Mouse (Mus musculus) mammary gland, adult 2 months (tissue): ENCODE measurements around the gene Cma2. TPM values are rescaled to one million over a fixed set of nuclear protein-coding genes. Genes with fewer than 3 reads are reported as not detected.

Experiments used
- polyA plus RNA-seq: library from polyadenylated mRNA; depleted of rRNA; stranded (reverse); fragments of >200 nt; gene quantifications from 2 replicates; pipeline ENCODE4 v1.2.3, GENCODE M21; 2012; ENCODE audit warnings: low replicate concordance; rRNA removed

Cma2 gene
- not detected in 2 replicates for polyA plus RNA-seq

DNA sequence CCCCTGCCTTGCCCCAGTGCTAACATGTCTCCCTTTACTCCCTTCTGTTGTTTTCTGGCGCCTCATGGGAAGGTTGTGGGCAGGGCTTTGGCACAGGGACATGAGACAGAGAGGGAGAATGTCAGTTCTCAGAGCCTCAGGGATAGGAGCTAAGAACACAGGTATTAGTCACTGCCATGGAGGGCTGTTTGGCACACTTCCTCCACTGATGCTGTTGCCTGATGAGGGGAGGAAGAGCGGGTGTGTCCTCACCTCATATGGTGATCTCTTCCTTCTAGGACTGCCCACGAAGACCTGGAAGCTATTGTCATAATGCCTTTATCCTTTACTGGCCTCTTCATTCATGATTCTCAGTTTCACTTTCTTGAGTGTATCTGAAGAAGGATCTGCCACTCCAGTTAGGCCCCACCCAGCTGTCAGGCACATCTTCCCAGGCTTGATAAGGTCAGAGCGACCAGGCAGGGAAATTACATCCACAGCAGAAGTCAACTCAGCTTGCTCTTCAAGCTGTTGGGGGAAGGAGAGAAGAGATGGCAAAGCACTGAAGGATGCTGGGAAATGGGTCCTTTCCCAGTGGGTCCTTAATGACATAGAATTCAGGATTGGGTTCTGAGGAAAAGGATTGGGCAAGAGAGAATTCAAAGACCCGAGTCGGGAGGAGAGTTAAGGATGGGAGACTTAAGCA is at the start of gene Cma2:
Cma2 (plus strand) TSS at position 635 of the 685 bp plus-strand sequence.

DNA sequence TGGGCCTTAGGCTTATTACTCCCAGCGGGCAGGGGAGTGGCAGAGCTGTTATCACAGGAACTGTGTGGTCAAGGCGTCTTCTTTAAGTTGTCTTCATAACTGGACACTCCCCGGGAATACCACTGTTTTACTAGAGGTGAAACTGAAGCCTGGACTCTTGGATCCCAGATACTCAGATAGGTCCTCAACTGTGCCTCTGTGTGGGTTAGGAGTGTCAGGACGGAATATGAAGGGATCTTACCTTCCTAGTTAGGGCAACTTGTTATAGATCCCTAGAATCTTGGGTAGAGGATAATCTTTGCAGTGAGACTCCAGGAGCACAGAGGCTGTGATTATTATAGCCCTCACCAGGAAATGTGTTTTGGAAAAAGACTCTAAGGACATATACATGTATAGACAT is 6.2 kb upstream of the Cma2 start, which contains the start of gene Cma1:
Cma1 (minus strand) TSS at position 101 of the 400 bp plus-strand sequence.

DNA sequence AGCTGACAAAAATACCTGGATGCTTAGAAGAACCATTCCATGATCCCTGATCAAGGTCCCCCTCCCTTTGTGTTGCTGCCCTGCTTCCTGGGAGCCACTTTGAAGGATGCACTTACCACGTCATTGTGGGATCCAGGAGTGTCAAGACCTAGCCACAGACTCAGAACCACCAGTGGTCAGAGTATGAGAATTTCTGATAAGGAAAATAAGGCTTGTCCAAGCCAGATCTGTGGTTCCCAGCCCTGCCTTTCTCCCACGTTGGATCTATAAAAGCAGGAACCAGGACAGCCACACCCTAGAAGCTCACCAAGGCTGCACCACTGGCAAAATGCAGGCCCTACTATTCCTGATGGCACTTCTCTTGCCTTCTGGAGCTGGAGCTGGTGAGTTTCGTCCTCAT is 66.9 kb downstream of the Cma2 start, which contains the start of gene Mcpt1:
Mcpt1 (plus strand) TSS at position 301 of the 400 bp plus-strand sequence.

Other genes starting within 250 kb of the Cma2 start
- gene Tgm1, start 237.1 kb upstream of the Cma2 start, polyA plus RNA-seq: 8.3 and 10.6 TPM in 2 replicates
- gene Rabggta, start 228.7 kb upstream of the Cma2 start, polyA plus RNA-seq: 51.2 and 52.9 TPM in 2 replicates
- gene Dhrs1, start 205.3 kb upstream of the Cma2 start, polyA plus RNA-seq: 75.4 and 104 TPM in 2 replicates
- 16.8 and 28.9 TPM in 2 replicates for gene Nop9, start 205.3 kb upstream of the Cma2 start, polyA plus RNA-seq
- gene Cideb, start 192.5 kb upstream of the Cma2 start, polyA plus RNA-seq: 2.9 and 3.4 TPM in 2 replicates
- 0.29 and 0.34 TPM in 2 replicates for gene Ltb4r2, start 189.6 kb upstream of the Cma2 start, polyA plus RNA-seq
- 5.1 and 7.6 TPM in 2 replicates for gene Ltb4r1, start 185.0 kb upstream of the Cma2 start, polyA plus RNA-seq
- gene Adcy4, start 166.9 kb upstream of the Cma2 start, polyA plus RNA-seq: 41.0 and 55.8 TPM in 2 replicates
- 21.9 and 26.5 TPM in 2 replicates for gene Ripk3, start 162.1 kb upstream of the Cma2 start, polyA plus RNA-seq
- gene Nfatc4, start 127.8 kb upstream of the Cma2 start, polyA plus RNA-seq: 28.1 and 37.1 TPM in 2 replicates
- gene Nynrin, start 97.0 kb upstream of the Cma2 start, polyA plus RNA-seq: 6.3 and 6.5 TPM in 2 replicates
- gene Cbln3, start 66.6 kb upstream of the Cma2 start, polyA plus RNA-seq: 0.26 and 0.33 TPM in 2 replicates
- gene Khnyn, start 66.0 kb upstream of the Cma2 start, polyA plus RNA-seq: 24.4 and 25.2 TPM in 2 replicates
- 48.0 and 73.6 TPM in 2 replicates for gene Sdr39u1, start 50.7 kb upstream of the Cma2 start, polyA plus RNA-seq
- 17.9 and 42.7 TPM in 2 replicates for gene Cma1, start 6.3 kb upstream of the Cma2 start, polyA plus RNA-seq
- 0.11 TPM in 1 of 2 replicates, not detected in the other for gene Mcpt1, start 67.0 kb downstream of the Cma2 start, polyA plus RNA-seq
- not detected in 2 replicates for gene Mcpt9, start 79.5 kb downstream of the Cma2 start, polyA plus RNA-seq
- not detected in 2 replicates for gene Mcpt2, start 91.1 kb downstream of the Cma2 start, polyA plus RNA-seq
- 25.7 and 57.6 TPM in 2 replicates for gene Mcpt4, start 111.3 kb downstream of the Cma2 start, polyA plus RNA-seq
- gene Mcpt8, start 134.3 kb downstream of the Cma2 start, polyA plus RNA-seq: not detected in 2 replicates
- gene Ctsg, start 151.6 kb downstream of the Cma2 start, polyA plus RNA-seq: 0.20 and 0.32 TPM in 2 replicates
- gene Gzme, start 169.6 kb downstream of the Cma2 start, polyA plus RNA-seq: not detected in 2 replicates
- gene Gzmd, start 181.6 kb downstream of the Cma2 start, polyA plus RNA-seq: not detected in 2 replicates
- gene Gzmg, start 208.6 kb downstream of the Cma2 start, polyA plus RNA-seq: not detected in 2 replicates
- not detected in 2 replicates for gene Gzmn, start 223.6 kb downstream of the Cma2 start, polyA plus RNA-seq